Mouse (Mus musculus) spleen, postnatal 0 days (tissue): ENCODE measurements around the gene A630010A05Rik. TPM values are rescaled to one million over a fixed set of nuclear protein-coding genes. Genes with fewer than 3 reads are reported as not detected.

Experiments used
- polyA plus RNA-seq: library from polyadenylated mRNA; unstranded; fragments of >200 nt; fragmentation: Nextera tagmentation; extraction: Ambion mirVana; gene quantifications from 2 replicates; pipeline ENCODE4 v1.2.1, GENCODE M21; 2015

A630010A05Rik gene
- polyA plus RNA-seq, result not detected in 2 replicates

GRCm38 (mm10) chr16:14562017-14562416, at the start of gene A630010A05Rik:
TSS of gene A630010A05Rik (plus strand) at chr16:14562317.

Other genes with a start within 250 kb of the A630010A05Rik start
- gene Fopnl, start 244.9 kb upstream of the A630010A05Rik start, polyA plus RNA-seq, result 97.0 and 98.8 TPM in 2 replicates
- gene Abcc1, start 200.8 kb upstream of the A630010A05Rik start, polyA plus RNA-seq, result 4.8 and 7.3 TPM in 2 replicates